ENCODE assay signal across 7 mouse cellular contexts in the genomic region with DNA sequence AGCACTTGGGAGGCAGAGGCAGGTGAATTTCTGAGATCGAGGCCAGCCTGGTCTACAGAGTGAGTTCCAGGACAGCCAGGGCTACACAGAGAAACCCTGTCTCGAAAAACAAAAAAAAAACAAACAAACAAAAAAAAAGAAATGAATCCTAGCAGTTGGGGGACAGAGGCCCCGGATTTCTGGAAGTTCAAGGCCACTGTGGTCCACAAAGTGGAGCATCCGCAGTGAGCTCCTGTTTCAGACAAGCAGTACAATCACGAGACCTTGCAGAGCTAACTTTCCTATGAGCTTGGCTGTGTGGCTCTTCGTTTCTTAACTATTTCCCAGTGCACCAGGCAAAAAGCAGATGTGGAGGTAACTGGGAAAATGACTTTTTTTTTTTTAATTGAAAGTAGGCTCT. TPM values are rescaled to one million over a fixed set of nuclear protein-coding genes. Genes with fewer than 3 reads are reported as not detected.
A peak's percentile ranks its signal among the peaks of the same experiment; 100 is the strongest.
DNase-seq lines count a peak whose midpoint lies in the region; ATAC-seq and TF ChIP-seq lines count a peak whose summit lies in the region.
"Not testable (repeated sequence)": the region's sequence is repeated elsewhere in the genome, so short reads cannot be mapped to it uniquely, and the experiment has no call there.

No protein-coding gene starts in this region.

- peak overlapping the region; percentile 76; the same call in 1 of the 2 replicates for H3K4me2 ChIP-seq in forebrain, embryonic 11.5 days (ENCODE audit: low read depth, low read length, severe bottlenecking)
- peak overlapping the region; percentile 91 for H3K4me2 ChIP-seq in heart, embryonic 15.5 days
- H3K4me2 ChIP-seq in intestine, embryonic 16.5 days (ENCODE audit: low read depth, low read length), result peak overlapping the region; percentile 46
- H3K4me2 ChIP-seq in limb, embryonic 15.5 days, result peak overlapping the region; percentile 65
- H3K4me2 ChIP-seq in neural tube, embryonic 14.5 days (ENCODE audit: low read depth, low read length), result peak overlapping the region; percentile 100

- not testable (repeated sequence) for TF ChIP-seq POLR2A in bone marrow, adult 2 months (IDR thresholded peaks at IDR 0.05; ENCODE audit: borderline replicate concordance, control insufficient read depth, low read depth, low read length)

- WGBS in bone marrow, adult 2 months, result 44% methylated on average over 6 of the region's 6 CpGs
- 86% methylated on average over 6 of the region's 6 CpGs for WGBS in forebrain, embryonic 11.5 days
- 80% methylated on average over 6 of the region's 6 CpGs for WGBS in heart, embryonic 15.5 days
- 80% methylated on average over 6 of the region's 6 CpGs for WGBS in intestine, embryonic 16.5 days
- WGBS in limb, embryonic 15.5 days, result 87% methylated on average over 6 of the region's 6 CpGs
- WGBS in macrophage (ENCODE audit: missing documents), result 56% methylated on average over 5 of the region's 6 CpGs
- 87% methylated on average over 6 of the region's 6 CpGs for WGBS in neural tube, embryonic 14.5 days

- peak overlapping the region; percentile 72 for H3K4me3 ChIP-seq in bone marrow, adult 2 months (replicated peaks; ENCODE audit: control insufficient read depth, low read depth, low read length)
- H3K4me3 ChIP-seq in forebrain, embryonic 11.5 days (ENCODE audit: low read depth, low read length), result peak overlapping the region; percentile 98
- peak overlapping the region; percentile 90 for H3K4me3 ChIP-seq in heart, embryonic 15.5 days
- peak overlapping the region; percentile 83 for H3K4me3 ChIP-seq in intestine, embryonic 16.5 days (ENCODE audit: low read length)
- peak overlapping the region; percentile 99 for H3K4me3 ChIP-seq in limb, embryonic 15.5 days
- H3K4me3 ChIP-seq in macrophage (ENCODE audit: inconsistent target), result peak overlapping the region; percentile 75
- peak overlapping the region; percentile 97 for H3K4me3 ChIP-seq in neural tube, embryonic 14.5 days (ENCODE audit: low read depth, low read length)

- not testable (repeated sequence) for DNase-seq in forebrain, embryonic 11.5 days (ENCODE audit: low spot score)

- H3K27me3 ChIP-seq in forebrain, embryonic 11.5 days (ENCODE audit: control insufficient read depth, insufficient read depth, low read length); heart, embryonic 15.5 days; intestine, embryonic 16.5 days (replicated peaks; ENCODE audit: control insufficient read depth, insufficient read depth, low read length); limb, embryonic 15.5 days; neural tube, embryonic 14.5 days (ENCODE audit: control insufficient read depth, insufficient read depth, low read length): not testable (repeated sequence)

- not testable (repeated sequence) for H3K9me3 ChIP-seq in forebrain, embryonic 11.5 days (ENCODE audit: control insufficient read depth, low read length); heart, embryonic 15.5 days (replicated peaks); intestine, embryonic 16.5 days (ENCODE audit: control insufficient read depth, low read length); limb, embryonic 15.5 days; neural tube, embryonic 14.5 days (ENCODE audit: control insufficient read depth, low read length)

- not testable (repeated sequence) for ATAC-seq in forebrain, embryonic 11.5 days (replicated peaks; ENCODE audit: low FRiP score); heart, embryonic 15.5 days (replicated peaks; ENCODE audit: insufficient number of reproducible peaks, insufficient read depth, low FRiP score, low read depth); intestine, embryonic 16.5 days; limb, embryonic 15.5 days (ENCODE audit: insufficient number of reproducible peaks, low FRiP score, low TSS enrichment, low read depth); neural tube, embryonic 14.5 days (ENCODE audit: low read depth)

- H3K9ac ChIP-seq in forebrain, embryonic 11.5 days (ENCODE audit: low read length), result peak overlapping the region; percentile 97
- H3K9ac ChIP-seq in heart, embryonic 15.5 days, result 0 out of 2 replicates have a peak overlapping the region, but pooled peaks have one; percentile 97
- peak overlapping the region; percentile 90 for H3K9ac ChIP-seq in intestine, embryonic 16.5 days (ENCODE audit: low read depth, low read length)
- not testable (repeated sequence) for H3K9ac ChIP-seq in limb, embryonic 15.5 days
- H3K9ac ChIP-seq in neural tube, embryonic 14.5 days (replicated peaks; ENCODE audit: low read depth, low read length), result peak overlapping the region; percentile 90; the same call in 1 of the 2 replicates

- peaks cover 75% of the 10 kb centered on the region for H3K79me2 ChIP-seq in macrophage (ENCODE audit: inconsistent target)

- H3K27ac ChIP-seq in bone marrow, adult 2 months (ENCODE audit: control insufficient read depth, insufficient read depth, low read depth, low read length, poor library complexity), result peak overlapping the region; percentile 87; the same call in 1 of the 2 replicates
- not testable (repeated sequence) for H3K27ac ChIP-seq in forebrain, embryonic 11.5 days (ENCODE audit: low read depth, low read length); limb, embryonic 15.5 days; neural tube, embryonic 14.5 days (ENCODE audit: low read depth, low read length)
- H3K27ac ChIP-seq in heart, embryonic 15.5 days, result peak overlapping the region; percentile 98
- H3K27ac ChIP-seq in intestine, embryonic 16.5 days (ENCODE audit: low read length), result peak overlapping the region; percentile 98; the same call in 1 of the 2 replicates
- peak overlapping the region; percentile 85 for H3K27ac ChIP-seq in macrophage

- TF ChIP-seq CTCF in bone marrow, adult 2 months (IDR thresholded peaks at IDR 0.05; ENCODE audit: control insufficient read depth, insufficient read depth, low read length), result not testable (repeated sequence)

- H3K4me1 ChIP-seq in bone marrow, adult 2 months (ENCODE audit: control insufficient read depth, insufficient read depth, low read length), result not testable (repeated sequence)
- H3K4me1 ChIP-seq in forebrain, embryonic 11.5 days (replicated peaks; ENCODE audit: control insufficient read depth, insufficient read depth, low read length), result peaks cover 12% of the 10 kb centered on the region; the same call in 1 of the 2 replicates
- H3K4me1 ChIP-seq in heart, embryonic 15.5 days (replicated peaks), result peaks cover 37% of the 10 kb centered on the region
- H3K4me1 ChIP-seq in intestine, embryonic 16.5 days (ENCODE audit: control insufficient read depth, insufficient read depth, low read length), result peaks cover 26% of the 10 kb centered on the region
- H3K4me1 ChIP-seq in limb, embryonic 15.5 days, result peaks cover 34% of the 10 kb centered on the region
- peaks cover 12% of the 10 kb centered on the region for H3K4me1 ChIP-seq in neural tube, embryonic 14.5 days (ENCODE audit: control insufficient read depth, insufficient read depth, low read length)

- peaks cover 12% of the 10 kb centered on the region; the same call in 1 of the 2 replicates for H3K36me3 ChIP-seq in forebrain, embryonic 11.5 days (ENCODE audit: control insufficient read depth, insufficient read depth, low read length)
- H3K36me3 ChIP-seq in heart, embryonic 15.5 days, result peaks cover 23% of the 10 kb centered on the region
- not testable (repeated sequence) for H3K36me3 ChIP-seq in intestine, embryonic 16.5 days (ENCODE audit: control insufficient read depth, insufficient read depth, low read length)
- H3K36me3 ChIP-seq in limb, embryonic 15.5 days, result peaks cover 43% of the 10 kb centered on the region
- peaks cover 32% of the 10 kb centered on the region for H3K36me3 ChIP-seq in macrophage (ENCODE audit: inconsistent target)
- peaks cover 12% of the 10 kb centered on the region; the same call in 1 of the 2 replicates for H3K36me3 ChIP-seq in neural tube, embryonic 14.5 days (ENCODE audit: control insufficient read depth, insufficient read depth, low read length)

RNA-seq across cellular contexts. Expression of a gene that starts 0.6 kb away (rescaled TPM):
- 961 and 1,100 TPM in 2 replicates for polyA plus RNA-seq in bone marrow, adult 2 months (2011; ENCODE audit: insufficient read depth, insufficient read length, low replicate concordance, missing spikeins)
- 715 TPM in 2 replicates for polyA plus RNA-seq in forebrain, embryonic 11.5 days (2014; fragmentation: Nextera tagmentation; extraction: Ambion mirVana)
- 684 and 768 TPM in 2 replicates for polyA plus RNA-seq in heart, embryonic 15.5 days (2015; fragmentation: Nextera tagmentation; extraction: Ambion mirVana)
- 991 TPM in 2 replicates for polyA plus RNA-seq in intestine, embryonic 16.5 days (2015; fragmentation: Nextera tagmentation; extraction: Ambion mirVana)
- polyA plus RNA-seq in limb, embryonic 15.5 days (2015; fragmentation: Nextera tagmentation; extraction: Ambion mirVana), result 859 and 940 TPM in 2 replicates
- total RNA-seq in macrophage (2018; cell fraction: chromatin; rRNA removed), result 100 to 1,000 TPM in 1 of 26 experiments, 10 to 100 TPM in 25; 15.6 to 152 (median 42.1) TPM
- total RNA-seq in macrophage (2018; cell fraction: cytosol; rRNA removed), result 1,000 to 10,000 TPM in 13 of 26 experiments, 100 to 1,000 TPM in 13; 668 to 1,500 (median 1,029) TPM
- 100 to 1,000 TPM in 21 of 26 experiments, 10 to 100 TPM in 5; 73.7 to 183 (median 129) TPM for total RNA-seq in macrophage (2018; cell fraction: nucleus; rRNA removed)
- 907 to 1,116 TPM (median 1,045 TPM) in 3 replicates for polyA plus RNA-seq in macrophage (2018)
- polyA plus RNA-seq in neural tube, embryonic 14.5 days (2014; fragmentation: Nextera tagmentation; extraction: Ambion mirVana), result 734 and 750 TPM in 2 replicates

RNA-seq across cellular contexts. Expression of a gene that starts 4.6 kb away (rescaled TPM):
- 46.9 and 63.6 TPM in 2 replicates for polyA plus RNA-seq in bone marrow, adult 2 months (2011; ENCODE audit: insufficient read depth, insufficient read length, low replicate concordance, missing spikeins)
- polyA plus RNA-seq in forebrain, embryonic 11.5 days (2014; fragmentation: Nextera tagmentation; extraction: Ambion mirVana), result 113 and 123 TPM in 2 replicates
- polyA plus RNA-seq in heart, embryonic 15.5 days (2015; fragmentation: Nextera tagmentation; extraction: Ambion mirVana), result 116 and 117 TPM in 2 replicates
- 130 and 137 TPM in 2 replicates for polyA plus RNA-seq in intestine, embryonic 16.5 days (2015; fragmentation: Nextera tagmentation; extraction: Ambion mirVana)
- polyA plus RNA-seq in limb, embryonic 15.5 days (2015; fragmentation: Nextera tagmentation; extraction: Ambion mirVana), result 136 and 149 TPM in 2 replicates
- 10 to 100 TPM in 18 of 26 experiments, 1 to 10 TPM in 8; 4.0 to 44.4 (median 19.7) TPM for total RNA-seq in macrophage (2018; cell fraction: chromatin; rRNA removed)
- total RNA-seq in macrophage (2018; cell fraction: cytosol; rRNA removed), result 100 to 1,000 TPM in 7 of 26 experiments, 10 to 100 TPM in 19; 62.5 to 111 (median 90.4) TPM
- 10 to 100 TPM in 25 of 26 experiments, 1 to 10 TPM in 1; 7.9 to 67.7 (median 32.9) TPM for total RNA-seq in macrophage (2018; cell fraction: nucleus; rRNA removed)
- 37.3 to 87.0 TPM (median 75.4 TPM) in 3 replicates for polyA plus RNA-seq in macrophage (2018)
- polyA plus RNA-seq in neural tube, embryonic 14.5 days (2014; fragmentation: Nextera tagmentation; extraction: Ambion mirVana), result 152 and 172 TPM in 2 replicates

RNA-seq across cellular contexts. Expression of a gene that starts 16.4 kb away (rescaled TPM):
- 98.7 and 181 TPM in 2 replicates for polyA plus RNA-seq in bone marrow, adult 2 months (2011; ENCODE audit: insufficient read depth, insufficient read length, low replicate concordance, missing spikeins)
- 268 and 290 TPM in 2 replicates for polyA plus RNA-seq in forebrain, embryonic 11.5 days (2014; fragmentation: Nextera tagmentation; extraction: Ambion mirVana)
- polyA plus RNA-seq in heart, embryonic 15.5 days (2015; fragmentation: Nextera tagmentation; extraction: Ambion mirVana), result 203 and 274 TPM in 2 replicates
- polyA plus RNA-seq in intestine, embryonic 16.5 days (2015; fragmentation: Nextera tagmentation; extraction: Ambion mirVana), result 320 and 328 TPM in 2 replicates
- 274 and 278 TPM in 2 replicates for polyA plus RNA-seq in limb, embryonic 15.5 days (2015; fragmentation: Nextera tagmentation; extraction: Ambion mirVana)
- 100 to 1,000 TPM; 130 to 375 (median 241) TPM for total RNA-seq in macrophage (2018; cell fraction: chromatin; rRNA removed)
- total RNA-seq in macrophage (2018; cell fraction: cytosol; rRNA removed), result 100 to 1,000 TPM; 162 to 236 (median 198) TPM
- total RNA-seq in macrophage (2018; cell fraction: nucleus; rRNA removed), result 100 to 1,000 TPM; 137 to 299 (median 210) TPM
- 103 to 188 TPM (median 181 TPM) in 3 replicates for polyA plus RNA-seq in macrophage (2018)
- 303 and 336 TPM in 2 replicates for polyA plus RNA-seq in neural tube, embryonic 14.5 days (2014; fragmentation: Nextera tagmentation; extraction: Ambion mirVana)

RNA-seq across cellular contexts. Expression of a gene that starts 16.6 kb away (rescaled TPM):
- 29.0 and 41.3 TPM in 2 replicates for polyA plus RNA-seq in bone marrow, adult 2 months (2011; ENCODE audit: insufficient read depth, insufficient read length, low replicate concordance, missing spikeins)
- 56.0 and 59.9 TPM in 2 replicates for polyA plus RNA-seq in forebrain, embryonic 11.5 days (2014; fragmentation: Nextera tagmentation; extraction: Ambion mirVana)
- 64.5 and 68.8 TPM in 2 replicates for polyA plus RNA-seq in heart, embryonic 15.5 days (2015; fragmentation: Nextera tagmentation; extraction: Ambion mirVana)
- polyA plus RNA-seq in intestine, embryonic 16.5 days (2015; fragmentation: Nextera tagmentation; extraction: Ambion mirVana), result 65.3 and 67.3 TPM in 2 replicates
- 53.8 and 55.1 TPM in 2 replicates for polyA plus RNA-seq in limb, embryonic 15.5 days (2015; fragmentation: Nextera tagmentation; extraction: Ambion mirVana)
- total RNA-seq in macrophage (2018; cell fraction: chromatin; rRNA removed), result 10 to 100 TPM in 24 of 26 experiments, 1 to 10 TPM in 2; 8.3 to 50.5 (median 27.0) TPM
- total RNA-seq in macrophage (2018; cell fraction: cytosol; rRNA removed), result 10 to 100 TPM; 46.2 to 87.2 (median 60.2) TPM
- total RNA-seq in macrophage (2018; cell fraction: nucleus; rRNA removed), result 10 to 100 TPM; 15.4 to 47.1 (median 25.6) TPM
- 50.0 to 80.3 TPM (median 65.4 TPM) in 3 replicates for polyA plus RNA-seq in macrophage (2018)
- 50.2 and 51.9 TPM in 2 replicates for polyA plus RNA-seq in neural tube, embryonic 14.5 days (2014; fragmentation: Nextera tagmentation; extraction: Ambion mirVana)

RNA-seq across cellular contexts. Expression of a gene that starts 18.2 kb away (rescaled TPM):
- polyA plus RNA-seq in bone marrow, adult 2 months (2011; ENCODE audit: insufficient read depth, insufficient read length, low replicate concordance, missing spikeins), result 3.7 and 5.5 TPM in 2 replicates
- polyA plus RNA-seq in forebrain, embryonic 11.5 days (2014; fragmentation: Nextera tagmentation; extraction: Ambion mirVana), result 4.9 and 10.9 TPM in 2 replicates
- polyA plus RNA-seq in heart, embryonic 15.5 days (2015; fragmentation: Nextera tagmentation; extraction: Ambion mirVana), result 3.8 and 11.1 TPM in 2 replicates
- 1.6 and 1.7 TPM in 2 replicates for polyA plus RNA-seq in intestine, embryonic 16.5 days (2015; fragmentation: Nextera tagmentation; extraction: Ambion mirVana)
- 91.2 and 97.7 TPM in 2 replicates for polyA plus RNA-seq in limb, embryonic 15.5 days (2015; fragmentation: Nextera tagmentation; extraction: Ambion mirVana)
- 1 to 10 TPM in 1 of 26 experiments, not detected in 25; 8.9 TPM for total RNA-seq in macrophage (2018; cell fraction: chromatin; rRNA removed)
- total RNA-seq in macrophage (2018; cell fraction: cytosol; rRNA removed), result not detected
- total RNA-seq in macrophage (2018; cell fraction: nucleus; rRNA removed), result 1 to 10 TPM in 1 of 26 experiments, not detected in 25; 1.2 TPM
- not detected in 3 replicates for polyA plus RNA-seq in macrophage (2018)
- 5.3 and 10.0 TPM in 2 replicates for polyA plus RNA-seq in neural tube, embryonic 14.5 days (2014; fragmentation: Nextera tagmentation; extraction: Ambion mirVana)

Comparison
In these comparisons a context has a peak if more than half of its experiments do, and no peak if none do; other contexts are left out.
1. H3K4me2 ChIP-seq: peak in every context shown above with its lines; median percentile 100 in neural tube, embryonic 14.5 days; 91 in heart, embryonic 15.5 days; 76 in forebrain, embryonic 11.5 days; 65 in limb, embryonic 15.5 days; 46 in intestine, embryonic 16.5 days.